Mouse (Mus musculus) heart, adult 2 months (tissue): Measurements from ENCODE around the gene Lyg2.

Source experiments
- CTCF ChIP-seq: fragments of 200-600 bp; IDR thresholded peaks from 2 replicates; pipeline ENCODE4 v1.8.1; 2022; ENCODE audit warnings: antibody characterized with exemption, mild to moderate bottlenecking, moderate library complexity
- EP300 ChIP-seq: fragments of 200-500 bp; IDR thresholded peaks from 2 replicates; pipeline ENCODE4 v1.6.1; 2011; ENCODE audit warnings: low read depth, low read length, control low read depth; ENCODE audit not compliant: insufficient read depth
- POLR2A ChIP-seq: fragments of 200-500 bp; IDR thresholded peaks from 2 replicates; pipeline ENCODE4 v1.6.1; 2011; ENCODE audit warnings: mild to moderate bottlenecking, low read depth, low read length, control low read depth; ENCODE audit not compliant: insufficient read depth

DNA sequence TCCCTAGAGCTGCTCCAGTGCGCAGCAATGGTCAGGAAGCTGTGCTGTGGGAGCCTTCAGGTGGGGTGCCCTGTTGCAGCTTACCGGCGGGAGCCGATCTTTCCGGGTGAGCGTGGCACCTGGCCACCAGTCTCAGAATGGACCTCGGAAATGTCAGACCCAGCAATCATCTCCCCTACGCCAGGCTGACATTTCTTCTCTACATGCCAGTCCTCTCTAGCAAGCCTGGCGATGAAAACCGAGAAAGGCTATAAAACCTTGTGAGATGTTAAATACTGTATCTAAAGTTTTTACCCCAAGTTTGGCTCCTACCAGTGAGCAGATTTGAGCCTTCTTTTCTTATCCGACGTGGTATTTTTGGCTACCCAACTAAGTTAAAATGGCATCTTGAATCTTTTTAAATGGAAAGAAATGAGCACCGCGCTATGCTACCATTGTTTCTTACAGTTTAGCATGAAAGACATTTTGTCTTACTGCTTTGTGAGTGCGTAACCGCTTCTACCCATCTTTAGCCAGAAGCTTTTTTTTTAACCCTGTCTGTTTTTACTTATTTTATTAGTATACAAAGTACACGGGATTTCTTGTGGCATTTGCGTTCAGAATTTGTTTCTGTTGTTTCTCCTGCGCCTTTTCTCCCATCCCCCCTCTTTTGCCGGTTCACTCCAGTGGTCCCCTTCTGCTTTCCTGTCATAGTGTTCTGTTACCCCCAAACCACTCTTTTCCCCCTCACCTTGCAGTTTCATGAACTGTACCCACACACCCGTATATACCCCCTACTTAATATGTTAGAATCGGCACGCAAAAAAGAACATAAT, 50.7 kb downstream of the Lyg2 start:
- TF ChIP-seq EP300 (no peak), POLR2A (peak; percentile 95), CTCF (no peak)
